Mouse (Mus musculus) adrenal gland, adult 10 weeks (tissue): ENCODE results near the gene Olfr743. TPM values are rescaled to one million over a fixed set of nuclear protein-coding genes. Genes with fewer than 3 reads are reported as not detected.

Experiments used
- polyA plus RNA-seq: library from polyadenylated mRNA; stranded (reverse); fragments of 350-450 nt; fragmentation: Illumina TruSeq; extraction: RNeasy Lipid Tissue Mini Kit (QIAGEN cat#74804); gene quantifications from one replicate; pipeline ENCODE4 v1.2.3, GENCODE M21; 2014; ENCODE audit warnings: low read depth, low replicate concordance

Gene Olfr743
- polyA plus RNA-seq = not detected

GRCm38 (mm10) chr14:50521539-50521938, at the start of gene Olfr743:
TSS of gene Olfr743 (plus strand) at chr14:50521839.

GRCm38 (mm10) chr14:50472438-50472837, 49.2 kb upstream of the Olfr743 start, which contains the start of gene Olfr741:
TSS of gene Olfr741 (plus strand) at chr14:50472738.

GRCm38 (mm10) chr14:50503300-50503699, 18.3 kb upstream of the Olfr743 start, which contains the start of gene Olfr742:
TSS of gene Olfr742 (plus strand) at chr14:50503600.

Other genes with a start within 250 kb of the Olfr743 start
- gene Olfr732, start 237.6 kb upstream of the Olfr743 start, polyA plus RNA-seq = not detected
- not detected for gene Olfr733, start 220.3 kb upstream of the Olfr743 start, polyA plus RNA-seq
- gene Olfr734, start 195.1 kb upstream of the Olfr743 start, polyA plus RNA-seq = not detected
- not detected for gene Olfr735, start 173.0 kb upstream of the Olfr743 start, polyA plus RNA-seq
- gene Tlr11, start 163.9 kb upstream of the Olfr743 start, polyA plus RNA-seq = not detected
- gene Olfr736, start 140.7 kb upstream of the Olfr743 start, polyA plus RNA-seq = not detected
- not detected for gene Olfr738, start 114.3 kb upstream of the Olfr743 start, polyA plus RNA-seq
- gene Olfr739, start 103.2 kb upstream of the Olfr743 start, polyA plus RNA-seq = not detected
- not detected for gene Olfr740, start 76.3 kb upstream of the Olfr743 start, polyA plus RNA-seq
- gene Olfr741, start 49.1 kb upstream of the Olfr743 start, polyA plus RNA-seq = not detected
- gene Olfr742, start 18.2 kb upstream of the Olfr743 start, polyA plus RNA-seq = not detected
- not detected for gene Olfr744, start 93.0 kb downstream of the Olfr743 start, polyA plus RNA-seq
- gene Olfr745, start 117.5 kb downstream of the Olfr743 start, polyA plus RNA-seq = not detected
- gene Olfr746, start 125.2 kb downstream of the Olfr743 start, polyA plus RNA-seq = not detected
- gene Olfr747, start 171.4 kb downstream of the Olfr743 start, polyA plus RNA-seq = not detected
- gene Olfr748, start 185.5 kb downstream of the Olfr743 start, polyA plus RNA-seq = not detected
- gene Olfr749, start 223.3 kb downstream of the Olfr743 start, polyA plus RNA-seq = not detected